Mouse (Mus musculus): Measurements from ENCODE around the gene Idh1. TPM values are rescaled to one million over a fixed set of nuclear protein-coding genes. Genes with fewer than 3 reads are reported as not detected.

Idh1 gene
- polyA plus RNA-seq, 1 experiment from 2014 or later: 592 TPM

DNA sequence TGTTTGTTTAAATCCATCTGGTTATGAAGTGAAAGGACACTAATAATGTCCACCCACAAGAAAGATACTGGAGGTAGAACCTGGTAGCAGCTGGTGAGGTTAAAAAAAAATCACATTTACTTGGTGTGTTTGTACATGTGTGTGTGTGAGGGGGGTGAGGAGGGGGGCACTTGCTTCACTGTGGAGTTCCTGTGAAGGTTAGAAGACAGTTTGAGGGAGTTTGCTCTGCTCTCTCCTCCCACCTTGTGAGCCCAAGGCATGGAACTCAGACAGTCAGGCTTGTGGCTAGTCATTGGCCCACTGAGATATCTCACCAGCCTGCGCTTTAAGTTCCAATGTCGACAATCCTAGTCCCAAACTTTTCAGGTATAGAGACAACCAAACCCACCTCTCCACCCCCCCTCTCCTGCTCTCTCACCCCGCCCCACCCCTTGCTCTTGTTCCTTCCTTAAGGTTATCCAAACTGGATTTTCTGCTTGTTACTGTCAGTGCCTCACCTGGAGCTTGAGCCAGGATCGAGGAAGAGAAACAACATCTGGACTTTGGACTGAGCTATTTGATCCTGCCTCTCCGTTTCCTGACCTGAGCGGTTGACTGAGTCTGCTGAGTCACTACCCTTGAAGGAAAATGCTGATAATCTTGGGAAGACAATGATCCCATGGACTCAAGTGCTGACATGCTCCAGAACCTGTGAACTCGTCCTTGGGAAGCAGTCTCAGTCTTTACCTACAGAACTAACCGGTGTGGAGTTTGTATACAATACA, 68.0 kb downstream of the Idh1 start:
- ATAC-seq (ENCODE audit: low FRiP score, low TSS enrichment): no peak
- Histone ChIP-seq H3K36me3 (ENCODE audit: control insufficient read depth, insufficient read depth, low read length) (no peaks in the 10 kb centered on the region), H3K4me2 (ENCODE audit: low read length) (no peak overlapping the region), H3K27me3 (ENCODE audit: control insufficient read depth, insufficient read depth, low read length) (no peaks in the 10 kb centered on the region), H3K9ac (replicated peaks; ENCODE audit: low read length) (no peak overlapping the region), H3K9me3 (ENCODE audit: control insufficient read depth, low read length) (no peaks in the 10 kb centered on the region), H3K27ac (replicated peaks; ENCODE audit: low read depth, low read length) (no peak overlapping the region), H3K4me1 (ENCODE audit: control insufficient read depth, insufficient read depth, low read length) (no peaks in the 10 kb centered on the region), H3K4me3 (replicated peaks; ENCODE audit: low read depth, low read length) (no peak overlapping the region)
- DNase-seq: no peak
- WGBS: 82% methylated on average over 8 of the region's 8 CpGs

- Histone ChIP-seq H3K4me2 (ENCODE audit: low read length) (no peak overlapping the region), H3K27ac (replicated peaks; ENCODE audit: low read depth, low read length) (no peak overlapping the region), H3K4me1 (ENCODE audit: control insufficient read depth, insufficient read depth, low read length) (no peaks in the 10 kb centered on the region), H3K9ac (replicated peaks; ENCODE audit: low read length) (no peak overlapping the region), H3K4me3 (replicated peaks; ENCODE audit: low read depth, low read length) (no peak overlapping the region), H3K9me3 (ENCODE audit: control insufficient read depth, low read length) (no peaks in the 10 kb centered on the region), H3K36me3 (ENCODE audit: control insufficient read depth, insufficient read depth, low read length) (no peaks in the 10 kb centered on the region), H3K27me3 (ENCODE audit: control insufficient read depth, insufficient read depth, low read length) (no peaks in the 10 kb centered on the region)
- no peak for DNase-seq
- 96% methylated on average over 5 of the region's 5 CpGs for WGBS
- ATAC-seq (ENCODE audit: low FRiP score, low TSS enrichment): no peak
Measured at GRCm38 (mm10) chr1:65113536-65114172, 72.6 kb downstream of the Idh1 start.

DNA sequence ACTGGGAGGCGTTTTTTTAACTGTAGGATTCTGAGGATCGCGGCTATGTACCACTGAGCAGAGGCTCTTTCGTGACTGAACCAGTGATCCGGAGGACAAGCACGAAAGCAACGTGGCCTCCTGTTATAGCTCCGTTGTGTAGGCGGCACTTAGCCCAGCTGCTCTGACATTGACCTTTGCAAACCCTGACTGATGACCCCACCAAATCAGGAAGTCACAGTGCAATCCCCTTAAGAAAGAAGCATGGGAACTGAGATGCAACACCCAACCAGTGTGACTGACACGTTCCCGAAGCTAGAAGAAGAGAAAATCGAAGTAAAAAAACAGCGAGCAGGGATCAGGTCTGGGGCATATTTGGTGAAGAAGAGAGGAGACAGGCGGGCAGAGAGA, 73.5 kb downstream of the Idh1 start:
- Histone ChIP-seq H3K27me3 (ENCODE audit: control insufficient read depth, insufficient read depth, low read length) (no peaks in the 10 kb centered on the region), H3K4me2 (ENCODE audit: low read length) (peak overlapping the region; percentile 18), H3K36me3 (ENCODE audit: control insufficient read depth, insufficient read depth, low read length) (no peaks in the 10 kb centered on the region), H3K9ac (replicated peaks; ENCODE audit: low read length) (no peak overlapping the region), H3K4me3 (replicated peaks; ENCODE audit: low read depth, low read length) (no peak overlapping the region), H3K27ac (replicated peaks; ENCODE audit: low read depth, low read length) (no peak overlapping the region), H3K4me1 (ENCODE audit: control insufficient read depth, insufficient read depth, low read length) (no peaks in the 10 kb centered on the region), H3K9me3 (ENCODE audit: control insufficient read depth, low read length) (no peaks in the 10 kb centered on the region)
- ATAC-seq (ENCODE audit: low FRiP score, low TSS enrichment): no peak
- DNase-seq: no peak
- WGBS: 52% methylated on average over 14 of the region's 14 CpGs

- ATAC-seq (ENCODE audit: low FRiP score, low TSS enrichment) (peak; percentile 66), DNase-seq (peak; percentile 94)
- no peak overlapping the region for H3K27ac ChIP-seq (replicated peaks; ENCODE audit: low read depth, low read length)
- H3K4me1 ChIP-seq (ENCODE audit: control insufficient read depth, insufficient read depth, low read length): no peaks in the 10 kb centered on the region
- H3K9ac ChIP-seq (replicated peaks; ENCODE audit: low read length): no peak overlapping the region
- H3K4me2 ChIP-seq (ENCODE audit: low read length): peak overlapping the region; percentile 18
- H3K9me3 ChIP-seq (ENCODE audit: control insufficient read depth, low read length): no peaks in the 10 kb centered on the region
- H3K36me3 ChIP-seq (ENCODE audit: control insufficient read depth, insufficient read depth, low read length): no peaks in the 10 kb centered on the region
- H3K4me3 ChIP-seq (replicated peaks; ENCODE audit: low read depth, low read length): no peak overlapping the region
- no peaks in the 10 kb centered on the region for H3K27me3 ChIP-seq (ENCODE audit: control insufficient read depth, insufficient read depth, low read length)
- WGBS: 13% methylated on average over 8 of the region's 8 CpGs
Measured at GRCm38 (mm10) chr1:65112031-65112806, 74.1 kb downstream of the Idh1 start.

GRCm38 (mm10) chr1:65109756-65110435, 76.4 kb downstream of the Idh1 start:
- Histone ChIP-seq H3K27ac (replicated peaks; ENCODE audit: low read depth, low read length) (no peak overlapping the region), H3K4me3 (replicated peaks; ENCODE audit: low read depth, low read length) (no peak overlapping the region), H3K4me2 (ENCODE audit: low read length) (no peak overlapping the region), H3K4me1 (ENCODE audit: control insufficient read depth, insufficient read depth, low read length) (no peaks in the 10 kb centered on the region), H3K36me3 (ENCODE audit: control insufficient read depth, insufficient read depth, low read length) (no peaks in the 10 kb centered on the region), H3K27me3 (ENCODE audit: control insufficient read depth, insufficient read depth, low read length) (no peaks in the 10 kb centered on the region), H3K9me3 (ENCODE audit: control insufficient read depth, low read length) (no peaks in the 10 kb centered on the region), H3K9ac (replicated peaks; ENCODE audit: low read length) (no peak overlapping the region)
- 81% methylated on average over 25 of the region's 25 CpGs for WGBS
- ATAC-seq (ENCODE audit: low FRiP score, low TSS enrichment): no peak
- no peak for DNase-seq

DNA sequence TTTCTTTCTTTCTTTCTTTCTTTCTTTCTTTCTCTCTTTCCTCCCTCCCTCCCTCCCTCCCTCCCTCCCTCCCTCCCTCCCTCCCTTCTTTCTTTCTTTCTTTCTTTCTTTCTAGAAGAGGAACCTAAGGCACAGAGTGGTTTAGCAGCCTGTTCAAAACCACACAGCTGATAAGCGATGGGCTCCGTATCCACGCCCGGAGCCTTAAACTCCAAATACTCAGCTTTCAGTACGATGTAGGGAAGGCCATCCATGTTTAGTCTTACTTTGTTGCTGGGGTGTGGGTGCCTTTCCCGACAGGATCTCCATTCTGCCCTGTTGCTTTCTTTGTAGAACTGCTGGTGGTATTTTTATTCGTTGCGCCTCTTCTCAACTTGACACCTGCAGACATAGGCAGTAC, 77.1 kb downstream of the Idh1 start:
- no peaks in the 10 kb centered on the region for H3K9me3 ChIP-seq (ENCODE audit: control insufficient read depth, low read length)
- H3K4me2 ChIP-seq (ENCODE audit: low read length): no peak overlapping the region
- no peak for DNase-seq
- H3K36me3 ChIP-seq (ENCODE audit: control insufficient read depth, insufficient read depth, low read length): no peaks in the 10 kb centered on the region
- ATAC-seq (ENCODE audit: low FRiP score, low TSS enrichment): no peak
- H3K4me1 ChIP-seq (ENCODE audit: control insufficient read depth, insufficient read depth, low read length): no peaks in the 10 kb centered on the region
- no peak overlapping the region for H3K9ac ChIP-seq (replicated peaks; ENCODE audit: low read length)
- WGBS: 92% methylated on average over 8 of the region's 8 CpGs
- H3K27me3 ChIP-seq (ENCODE audit: control insufficient read depth, insufficient read depth, low read length): no peaks in the 10 kb centered on the region
- H3K4me3 ChIP-seq (replicated peaks; ENCODE audit: low read depth, low read length): no peak overlapping the region
- no peak overlapping the region for H3K27ac ChIP-seq (replicated peaks; ENCODE audit: low read depth, low read length)

Other genes starting within 250 kb of the Idh1 start
- 11.7 and 12.3 TPM in 2 replicates for gene Plekhm3, start 229.7 kb downstream of the Idh1 start, polyA plus RNA-seq (2014; fragmentation: Nextera tagmentation; extraction: Ambion mirVana)
- gene Akr1cl, start 153.7 kb downstream of the Idh1 start, polyA plus RNA-seq (2014; fragmentation: Nextera tagmentation; extraction: Ambion mirVana): not detected in 2 replicates
- gene Cryge, start 135.4 kb downstream of the Idh1 start, polyA plus RNA-seq (2014; fragmentation: Nextera tagmentation; extraction: Ambion mirVana): not detected in 2 replicates
- gene Crygd, start 123.0 kb downstream of the Idh1 start, polyA plus RNA-seq (2014; fragmentation: Nextera tagmentation; extraction: Ambion mirVana): not detected in 2 replicates
- not detected in 2 replicates for gene Crygc, start 112.8 kb downstream of the Idh1 start, polyA plus RNA-seq (2014; fragmentation: Nextera tagmentation; extraction: Ambion mirVana)
- not detected in 2 replicates for gene Crygb, start 104.2 kb downstream of the Idh1 start, polyA plus RNA-seq (2014; fragmentation: Nextera tagmentation; extraction: Ambion mirVana)
- not detected in 2 replicates for gene Cryga, start 83.1 kb downstream of the Idh1 start, polyA plus RNA-seq (2014; fragmentation: Nextera tagmentation; extraction: Ambion mirVana)
- gene Gm28845, start 66.9 kb downstream of the Idh1 start, polyA plus RNA-seq (2014; fragmentation: Nextera tagmentation; extraction: Ambion mirVana): not detected in 2 replicates
- gene D630023F18Rik, start 63.3 kb downstream of the Idh1 start, polyA plus RNA-seq (2014; fragmentation: Nextera tagmentation; extraction: Ambion mirVana): 0.57 and 0.80 TPM in 2 replicates
- 18.8 and 22.4 TPM in 2 replicates for gene Pikfyve, start 183 bp upstream of the Idh1 start, polyA plus RNA-seq (2014; fragmentation: Nextera tagmentation; extraction: Ambion mirVana)
- gene Pth2r, start 95.6 kb upstream of the Idh1 start, polyA plus RNA-seq (2014; fragmentation: Nextera tagmentation; extraction: Ambion mirVana): 0.93 and 1.1 TPM in 2 replicates